Mouse (Mus musculus): Measurements from ENCODE around the gene Sec14l4. TPM values are rescaled to one million over a fixed set of nuclear protein-coding genes. Genes with fewer than 3 reads are reported as not detected.

Gene Sec14l4
- polyA plus RNA-seq, 1 experiment = not detected

DNA sequence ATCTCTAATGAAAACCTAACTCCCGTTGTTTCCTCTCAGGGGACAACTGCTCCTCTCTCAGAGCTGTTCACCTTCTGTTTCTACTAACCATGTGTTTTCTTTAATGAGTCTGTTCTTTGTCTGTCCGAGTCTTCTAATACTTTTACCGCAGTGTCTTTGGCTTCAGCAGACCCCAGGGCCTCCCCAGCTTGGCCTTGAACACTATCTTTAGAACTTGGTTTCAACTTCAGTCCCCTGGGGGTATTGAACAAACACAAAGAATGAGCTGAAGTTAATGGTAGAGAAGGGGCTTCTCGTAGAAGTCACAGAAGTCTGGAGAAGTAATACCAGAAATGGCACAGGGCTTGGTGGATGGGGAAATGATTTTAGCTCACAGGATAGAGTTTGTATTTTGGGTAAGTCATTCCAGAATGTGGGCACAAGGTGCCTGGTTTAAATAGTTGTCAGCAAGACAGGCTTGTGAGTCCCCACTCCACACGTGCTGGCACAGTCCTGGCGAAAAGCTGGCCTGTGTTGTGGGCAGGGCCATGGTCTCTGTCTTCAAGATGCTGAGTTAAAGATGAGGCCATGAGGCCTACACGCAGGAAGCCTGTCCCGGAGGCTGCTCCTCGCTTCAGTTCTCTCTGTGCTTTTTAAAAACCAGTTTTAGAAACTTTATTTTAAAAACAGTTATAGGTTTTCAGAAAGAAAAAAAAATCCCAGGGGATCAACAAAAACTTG lies 5.3 kb downstream of the Sec14l4 start:
- Histone ChIP-seq H3K4me2 (ENCODE audit: low read depth) (no peak overlapping the region), H3K79me2 (ENCODE audit: control insufficient read depth, insufficient read depth) (no peaks in the 10 kb centered on the region), H3K4me3 (no peak overlapping the region), H3ac (ENCODE audit: control insufficient read depth, insufficient read length) (no peak overlapping the region), H3K36me3 (ENCODE audit: control insufficient read depth, insufficient read depth) (no peaks in the 10 kb centered on the region), H3K27me3 (ENCODE audit: control insufficient read depth, insufficient read depth, insufficient read length) (peaks cover 27% of the 10 kb centered on the region)
- TF ChIP-seq MYOD1 (IDR thresholded peaks at IDR 0.05; ENCODE audit: control insufficient read depth in 1 of 3, insufficient read length in 2 of 3, low read depth in 2 of 3) (no peak), TCF12 (IDR thresholded peaks at IDR 0.05; ENCODE audit: insufficient read depth, poor library complexity, severe bottlenecking) (no peak), E2F4 (IDR thresholded peaks at IDR 0.05; ENCODE audit: insufficient read depth) (no peak), MYOG (IDR thresholded peaks at IDR 0.05; ENCODE audit: control insufficient read depth in 1 of 3, insufficient read depth in 1 of 3, insufficient read length in 2 of 3, low read depth in 2 of 3) (no peak), POLR2AphosphoS2 (IDR thresholded peaks at IDR 0.05; ENCODE audit: insufficient read length, low read depth) (no peak), TCF3 (IDR thresholded peaks at IDR 0.05; ENCODE audit: insufficient read length, low read depth) (no peak), POLR2A (IDR thresholded peaks at IDR 0.05; ENCODE audit: insufficient read length, low read depth) (no peak), SRF (IDR thresholded peaks at IDR 0.05; ENCODE audit: control insufficient read depth, insufficient read length, low read depth) (no peak), CEBPB (IDR thresholded peaks at IDR 0.05; ENCODE audit: insufficient read depth, poor library complexity, severe bottlenecking) (no peak), REST (IDR thresholded peaks at IDR 0.05; ENCODE audit: insufficient read depth, insufficient read length) (no peak), USF1 (IDR thresholded peaks at IDR 0.05; ENCODE audit: low read depth) (no peak)

DNA sequence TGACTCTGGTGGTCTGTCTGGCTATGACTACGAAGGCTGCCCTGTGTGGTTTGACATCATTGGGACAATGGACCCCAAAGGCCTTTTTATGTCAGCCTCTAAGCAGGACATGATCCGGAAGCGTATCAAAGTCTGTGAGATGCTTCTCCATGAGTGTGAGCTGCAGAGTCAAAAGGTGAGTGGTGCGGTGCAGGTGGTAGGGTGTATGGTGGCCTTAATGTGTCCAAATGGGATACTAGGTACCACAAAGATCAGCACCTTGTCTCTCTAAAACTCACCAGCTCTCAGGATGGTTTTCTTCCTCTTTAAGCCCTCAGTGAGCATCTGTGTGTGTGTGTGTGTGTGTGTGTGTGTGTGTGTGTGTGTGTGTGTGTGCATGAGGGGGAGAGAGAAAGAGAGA lies 8.7 kb downstream of the Sec14l4 start:
- Histone ChIP-seq H3K36me3 (ENCODE audit: control insufficient read depth, insufficient read depth) (no peaks in the 10 kb centered on the region), H3K79me2 (ENCODE audit: control insufficient read depth, insufficient read depth) (no peaks in the 10 kb centered on the region), H3K4me2 (ENCODE audit: low read depth) (no peak overlapping the region), H3K27me3 (ENCODE audit: control insufficient read depth, insufficient read depth, insufficient read length) (peaks cover 34% of the 10 kb centered on the region), H3ac (ENCODE audit: control insufficient read depth, insufficient read length) (no peak overlapping the region), H3K4me3 (no peak overlapping the region)
- no peak for TF ChIP-seq POLR2A (IDR thresholded peaks at IDR 0.05; ENCODE audit: insufficient read length, low read depth)
- TF ChIP-seq CEBPB (IDR thresholded peaks at IDR 0.05; ENCODE audit: insufficient read depth, poor library complexity, severe bottlenecking) = no peak
- TF ChIP-seq USF1 (IDR thresholded peaks at IDR 0.05; ENCODE audit: low read depth) = no peak
- no peak for TF ChIP-seq SRF (IDR thresholded peaks at IDR 0.05; ENCODE audit: control insufficient read depth, insufficient read length, low read depth)
- TF ChIP-seq MYOD1 (IDR thresholded peaks at IDR 0.05; ENCODE audit: control insufficient read depth in 1 of 3, insufficient read length in 2 of 3, low read depth in 2 of 3) = no peak
- TF ChIP-seq TCF12 (IDR thresholded peaks at IDR 0.05; ENCODE audit: insufficient read depth, poor library complexity, severe bottlenecking) = no peak
- TF ChIP-seq POLR2AphosphoS2 (IDR thresholded peaks at IDR 0.05; ENCODE audit: insufficient read length, low read depth) = no peak
- TF ChIP-seq MAX (IDR thresholded peaks at IDR 0.05; ENCODE audit: low read depth) = no peak
- TF ChIP-seq TCF3 (IDR thresholded peaks at IDR 0.05; ENCODE audit: insufficient read length, low read depth) = no peak
- TF ChIP-seq REST (IDR thresholded peaks at IDR 0.05; ENCODE audit: insufficient read depth, insufficient read length) = no peak
- TF ChIP-seq E2F4 (IDR thresholded peaks at IDR 0.05; ENCODE audit: insufficient read depth) = no peak
- TF ChIP-seq MYOG (IDR thresholded peaks at IDR 0.05; ENCODE audit: control insufficient read depth in 1 of 3, insufficient read depth in 1 of 3, insufficient read length in 2 of 3, low read depth in 2 of 3) = no peak

DNA sequence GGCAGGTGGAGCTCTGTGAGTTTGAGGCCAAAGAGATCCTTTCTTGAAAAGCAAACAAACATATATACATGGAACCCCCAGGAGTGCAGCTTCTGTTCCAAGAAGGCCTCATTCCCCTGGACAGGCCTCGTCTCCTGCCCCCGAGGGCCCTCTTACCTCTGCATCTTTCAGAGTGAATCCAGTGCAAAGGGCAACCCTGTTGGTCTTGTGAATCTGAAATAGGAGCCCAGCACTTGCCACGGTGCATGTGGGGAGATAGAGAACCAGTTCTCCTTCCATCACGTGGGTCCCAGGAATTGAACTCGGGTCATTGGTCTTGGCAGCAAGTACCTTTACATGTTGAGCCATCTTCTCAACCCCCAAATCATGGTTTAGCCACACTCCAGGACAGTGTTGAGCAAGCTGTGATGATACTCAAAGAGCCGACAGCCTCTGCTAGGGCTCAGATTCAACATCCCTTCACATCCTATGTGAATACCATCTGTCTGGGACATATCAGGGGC lies 9.9 kb downstream of the Sec14l4 start:
- no peaks in the 10 kb centered on the region for H3K36me3 ChIP-seq (ENCODE audit: control insufficient read depth, insufficient read depth)
- no peak overlapping the region for H3ac ChIP-seq (ENCODE audit: control insufficient read depth, insufficient read length)
- H3K79me2 ChIP-seq (ENCODE audit: control insufficient read depth, insufficient read depth) = no peaks in the 10 kb centered on the region
- no peak overlapping the region for H3K4me2 ChIP-seq (ENCODE audit: low read depth)
- H3K4me3 ChIP-seq = no peak overlapping the region
- H3K27me3 ChIP-seq (ENCODE audit: control insufficient read depth, insufficient read depth, insufficient read length) = peaks cover 31% of the 10 kb centered on the region
- TF ChIP-seq E2F4 (IDR thresholded peaks at IDR 0.05; ENCODE audit: insufficient read depth) = no peak

DNA sequence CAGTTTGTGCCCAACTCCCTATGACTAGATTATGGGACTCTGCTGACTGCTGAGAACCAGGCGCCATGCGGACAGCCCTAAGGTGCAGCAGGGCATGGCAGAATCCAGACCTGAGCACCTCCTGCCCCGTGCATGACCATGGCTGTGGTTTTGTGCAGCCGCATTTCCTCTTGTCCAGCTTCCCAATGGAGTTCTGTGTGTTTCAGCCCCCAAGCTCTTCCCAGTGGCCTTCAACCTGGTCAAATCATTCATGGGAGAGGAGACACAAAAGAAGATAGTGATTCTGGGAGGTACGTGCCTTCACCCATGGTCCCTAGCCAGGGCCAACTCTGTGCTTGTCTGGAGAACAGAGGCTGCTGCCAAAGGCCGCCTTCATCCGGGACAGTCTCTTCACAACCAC lies 11.8 kb downstream of the Sec14l4 start:
- Histone ChIP-seq H3K79me2 (ENCODE audit: control insufficient read depth, insufficient read depth) (no peaks in the 10 kb centered on the region), H3ac (ENCODE audit: control insufficient read depth, insufficient read length) (no peak overlapping the region), H3K36me3 (ENCODE audit: control insufficient read depth, insufficient read depth) (no peaks in the 10 kb centered on the region), H3K27me3 (ENCODE audit: control insufficient read depth, insufficient read depth, insufficient read length) (peaks cover 36% of the 10 kb centered on the region), H3K4me3 (no peak overlapping the region), H3K4me2 (ENCODE audit: low read depth) (no peak overlapping the region)
- TF ChIP-seq POLR2A (IDR thresholded peaks at IDR 0.05; ENCODE audit: insufficient read length, low read depth) (no peak), POLR2AphosphoS2 (IDR thresholded peaks at IDR 0.05; ENCODE audit: insufficient read length, low read depth) (no peak), MAX (IDR thresholded peaks at IDR 0.05; ENCODE audit: low read depth) (no peak), CEBPB (IDR thresholded peaks at IDR 0.05; ENCODE audit: insufficient read depth, poor library complexity, severe bottlenecking) (no peak), TCF12 (IDR thresholded peaks at IDR 0.05; ENCODE audit: insufficient read depth, poor library complexity, severe bottlenecking) (no peak)

DNA sequence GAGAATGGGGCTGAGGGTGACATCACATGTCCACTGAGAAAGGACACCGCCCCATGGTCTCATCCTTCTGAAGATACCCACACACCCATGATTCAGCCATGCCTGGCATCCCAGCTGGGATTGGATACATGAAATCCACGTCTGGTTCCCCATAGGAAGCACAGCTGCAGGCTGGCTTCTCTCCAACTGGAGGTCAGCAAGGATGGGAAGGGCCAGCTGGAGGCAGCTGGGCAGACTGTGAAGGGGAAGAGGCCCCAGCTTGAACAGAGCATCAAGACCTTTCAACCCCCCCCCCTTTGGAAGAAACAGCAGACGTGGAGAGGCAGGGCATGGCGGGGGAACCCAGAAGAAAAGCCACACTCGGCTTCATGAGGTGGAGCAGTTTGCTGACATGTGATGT lies 15.3 kb downstream of the Sec14l4 start:
- no peak for TF ChIP-seq REST (IDR thresholded peaks at IDR 0.05; ENCODE audit: insufficient read depth, insufficient read length)
- no peak overlapping the region for H3K4me3 ChIP-seq
- no peaks in the 10 kb centered on the region for H3K79me2 ChIP-seq (ENCODE audit: control insufficient read depth, insufficient read depth)
- no peaks in the 10 kb centered on the region for H3K36me3 ChIP-seq (ENCODE audit: control insufficient read depth, insufficient read depth)
- no peak overlapping the region for H3ac ChIP-seq (ENCODE audit: control insufficient read depth, insufficient read length)
- H3K27me3 ChIP-seq (ENCODE audit: control insufficient read depth, insufficient read depth, insufficient read length) = peaks cover 29% of the 10 kb centered on the region
- no peak overlapping the region for H3K4me2 ChIP-seq (ENCODE audit: low read depth)

Data from myocyte (in vitro differentiated cells).